18 mouse cellular contexts compared by ENCODE assay signal in genomic region chr12:93207596-93207995, GRCm38 (mm10).
"Had no signal": no experiment of that assay in that cellular context is flagged by ENCODE, and none has a peak within 500 bp of the region (broad histone marks: within the 10 kb centered on the region; RNA-seq: fewer than 3 reads in every experiment).

No protein-coding gene starts in this region.

- H3K4me1 ChIP-seq: midbrain, embryonic 10.5 days; midbrain, embryonic 12.5 days; neural tube, embryonic 13.5 days; neural tube, embryonic 15.5 days had no signal

- H3K36me3 ChIP-seq: midbrain, embryonic 10.5 days; midbrain, embryonic 12.5 days; neural tube, embryonic 13.5 days; neural tube, embryonic 15.5 days had no signal

- H3K27ac ChIP-seq: midbrain, embryonic 10.5 days; midbrain, embryonic 12.5 days; neural tube, embryonic 13.5 days; neural tube, embryonic 15.5 days had no signal

- ATAC-seq: midbrain, embryonic 16.5 days had no signal

- H3K4me3 ChIP-seq: midbrain, embryonic 10.5 days; midbrain, embryonic 12.5 days; myocyte; neural tube, embryonic 13.5 days; neural tube, embryonic 15.5 days had no signal

- H3K9me3 ChIP-seq: midbrain, embryonic 10.5 days; neural tube, embryonic 15.5 days had no signal

- DNase-seq: lung, adult 18-20 months; lung, embryonic 14.5 days; lung, postnatal 10 days; lung, postnatal 4 days; midbrain, embryonic 14.5 days; right cerebral cortex, adult 18-20 months; right cerebral cortex, postnatal 25 days; right cerebral cortex, postnatal 4 days; spleen, adult 18-20 months; thymus, adult 18-20 months; thymus, postnatal 14 days; thymus, postnatal 36 days had no signal

- H3K4me2 ChIP-seq: lung, embryonic 14.5 days; midbrain, embryonic 12.5 days; neural tube, embryonic 13.5 days; neural tube, embryonic 15.5 days had no signal

- H3K27me3 ChIP-seq: midbrain, embryonic 12.5 days; neural tube, embryonic 13.5 days; neural tube, embryonic 15.5 days had no signal

- H3K9ac ChIP-seq: lung, embryonic 14.5 days; midbrain, embryonic 12.5 days; neural tube, embryonic 13.5 days; neural tube, embryonic 15.5 days had no signal
